Mouse (Mus musculus) olfactory bulb, adult 2 months (tissue): ENCODE data around the gene Apeh.

ENCODE experiments used
- CTCF ChIP-seq: fragments of 200-500 bp; IDR thresholded peaks from 2 replicates; pipeline ENCODE4 v1.5.1; 2012; ENCODE audit warnings: low read depth, mild to moderate bottlenecking, low read length, moderate library complexity; ENCODE audit not compliant: insufficient read depth
- POLR2A ChIP-seq: fragments of 200-500 bp; IDR thresholded peaks from 2 replicates; pipeline ENCODE4 v1.6.1; 2012; ENCODE audit warnings: mild to moderate bottlenecking, low read depth, low read length, moderate library complexity; ENCODE audit not compliant: insufficient read depth

DNA sequence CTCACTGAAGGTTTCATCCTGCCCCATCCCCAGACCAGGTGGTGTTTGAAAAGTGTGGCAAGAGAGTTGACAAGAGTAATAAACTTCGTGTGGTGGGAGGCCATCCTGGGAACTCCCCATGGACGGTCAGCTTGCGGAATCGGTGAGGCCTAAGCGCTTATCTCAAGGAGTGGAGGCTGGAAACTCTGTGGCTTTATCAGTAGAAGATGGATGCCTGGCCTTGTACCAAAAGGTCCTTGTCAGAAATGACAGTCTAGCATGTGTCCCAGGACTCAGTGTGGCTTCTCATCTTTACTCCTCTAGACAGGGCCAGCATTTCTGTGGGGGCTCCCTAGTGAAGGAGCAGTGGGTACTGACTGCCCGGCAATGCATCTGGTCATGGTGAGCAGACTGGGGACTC, 10.8 kb downstream of the Apeh start:
- TF ChIP-seq CTCF = no peak
- TF ChIP-seq POLR2A = no peak
